Mouse (Mus musculus): ENCODE measurements around the gene Cdrt4. TPM values are rescaled to one million over a fixed set of nuclear protein-coding genes. Genes with fewer than 3 reads are reported as not detected.

Gene Cdrt4
- total and polyA plus RNA-seq, 3 experiments: not detected

DNA sequence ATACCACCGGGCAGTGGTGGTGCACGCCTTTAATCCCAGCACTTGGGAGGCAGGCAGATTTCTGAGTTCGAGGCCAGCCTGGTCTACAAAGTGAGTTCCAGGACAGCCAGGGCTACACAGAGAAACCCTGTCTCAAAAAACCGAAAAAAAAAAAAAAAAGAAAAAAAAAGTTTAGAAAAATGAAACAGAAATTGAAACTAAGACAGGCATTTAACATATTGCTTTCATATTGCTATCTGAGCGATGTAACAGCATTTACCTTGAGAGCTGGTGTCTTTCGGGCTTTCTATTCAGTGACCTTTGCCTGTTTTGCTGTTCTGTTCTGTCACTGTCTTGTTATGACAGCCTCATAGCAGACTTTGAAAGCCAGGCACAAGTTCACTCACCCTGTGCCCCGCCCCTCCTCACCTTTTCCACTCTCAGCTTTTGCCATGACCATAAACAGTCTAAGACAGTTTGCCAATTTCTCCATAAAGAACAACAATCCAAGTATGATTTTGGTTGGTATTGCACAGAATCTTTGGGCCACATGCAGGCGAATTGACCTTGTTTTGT lies 6.7 kb downstream of the Cdrt4 start:
- no peak overlapping the region; the same call in 1 of the 2 replicates for H3K9ac ChIP-seq (ENCODE audit: insufficient read depth, low read depth)
- no peak overlapping the region for H3K27ac ChIP-seq (ENCODE audit: insufficient read depth, low read depth)
- TF ChIP-seq ZNF384 (IDR thresholded peaks at IDR 0.05; ENCODE audit: low read depth, low read length) (peak; percentile 93), JUN (IDR thresholded peaks at IDR 0.05; ENCODE audit: insufficient read depth, low read depth, low read length) (no peak)
- peak; percentile 17 for DNase-seq (ENCODE audit: extremely low read depth)
- H3K4me1 ChIP-seq (ENCODE audit: control insufficient read depth in 1 of 2, insufficient read depth in 2 of 2): peaks cover 4 to 14% of the 10 kb centered on the region in 2 experiments; a peak in 3 of 4 replicates
- no peaks in the 10 kb centered on the region for H3K36me3 ChIP-seq (replicated peaks in 1 of 2; ENCODE audit: control insufficient read depth in 1 of 2, insufficient read depth in 1 of 2, low read length in 1 of 2)
- dilution Hi-C loops (cut with MboI; ENCODE audit: extremely low pct_ligation_motif_present, extremely low pct_unique_long_range_greater_than_20kb, low sequenced_read_pairs): no loop called here
- no peaks in the 10 kb centered on the region for H3K79me2 ChIP-seq (replicated peaks; ENCODE audit: control insufficient read depth, extremely low read depth, insufficient read depth, poor library complexity, severe bottlenecking)
- in situ Hi-C loops (cut with MboI; ENCODE audit: low pct_ligation_motif_present, low pct_unique_long_range_greater_than_20kb, low sequenced_read_pairs): no loop called here
- H3K4me3 ChIP-seq (replicated peaks in 1 of 3; ENCODE audit: low read depth in 2 of 3, low read length in 2 of 3, poor library complexity in 1 of 3): no peak overlapping the region
- H3K4me2 ChIP-seq (ENCODE audit: insufficient read depth, low read depth, poor library complexity, severe bottlenecking): peak overlapping the region; percentile 27; the same call in 1 of the 2 replicates
- H3K9me3 ChIP-seq (replicated peaks; ENCODE audit: low read length): no peaks in the 10 kb centered on the region
- peaks cover 2% of the 10 kb centered on the region for H3K27me3 ChIP-seq (replicated peaks)

DNA sequence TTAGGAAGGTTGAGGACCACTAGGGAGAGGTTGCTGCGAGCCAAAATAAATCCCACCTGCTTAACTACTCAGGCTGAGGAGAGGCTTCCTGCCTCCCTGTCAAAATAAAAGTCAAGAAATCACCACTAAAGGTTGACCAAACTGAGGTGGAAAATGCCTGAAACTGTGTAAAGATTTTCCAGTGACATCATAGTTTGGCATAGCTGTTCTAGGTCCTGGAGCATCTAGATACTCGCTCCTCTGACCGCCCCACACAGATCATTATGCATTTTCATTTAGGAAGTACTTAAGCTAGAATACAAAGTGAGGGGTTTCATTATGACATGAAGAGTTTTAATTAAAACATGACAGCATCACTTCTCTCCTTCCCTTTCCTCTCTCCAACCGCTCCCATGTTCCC lies 12.3 kb downstream of the Cdrt4 start:
- in situ Hi-C loops (cut with MboI; ENCODE audit: low pct_ligation_motif_present, low pct_unique_long_range_greater_than_20kb, low sequenced_read_pairs) (no loop called here), dilution Hi-C loops (cut with MboI; ENCODE audit: extremely low pct_ligation_motif_present, extremely low pct_unique_long_range_greater_than_20kb, low sequenced_read_pairs) (no loop called here)
- Histone ChIP-seq H3K79me2 (replicated peaks; ENCODE audit: control insufficient read depth, extremely low read depth, insufficient read depth, poor library complexity, severe bottlenecking) (no peaks in the 10 kb centered on the region), H3K27me3 (replicated peaks) (no peaks in the 10 kb centered on the region), H3K9ac (ENCODE audit: insufficient read depth, low read depth) (no peak overlapping the region), H3K4me1 (ENCODE audit: control insufficient read depth in 1 of 2, insufficient read depth in 2 of 2) (peaks cover 15 to 19% of the 10 kb centered on the region in 2 experiments), H3K27ac (ENCODE audit: insufficient read depth, low read depth) (no peak overlapping the region), H3K36me3 (replicated peaks in 1 of 2; ENCODE audit: control insufficient read depth in 1 of 2, insufficient read depth in 1 of 2, low read length in 1 of 2) (no peaks in the 10 kb centered on the region), H3K9me3 (replicated peaks; ENCODE audit: low read length) (no peaks in the 10 kb centered on the region), H3K4me3 (replicated peaks in 1 of 3; ENCODE audit: low read depth in 2 of 3, low read length in 2 of 3, poor library complexity in 1 of 3) (no peak overlapping the region), H3K4me2 (ENCODE audit: insufficient read depth, low read depth, poor library complexity, severe bottlenecking) (peak overlapping the region; percentile 22; the same call in 1 of the 2 replicates)
- DNase-seq (ENCODE audit: extremely low read depth): peak; percentile 89
- TF ChIP-seq MEF2A (IDR thresholded peaks at IDR 0.05; ENCODE audit: borderline replicate concordance, low read depth, low read length) (peak; percentile 98), EP300 (IDR thresholded peaks at IDR 0.05; ENCODE audit: low read length) (peak; percentile 97), MAX (IDR thresholded peaks at IDR 0.05; ENCODE audit: low read length) (0 out of 2 replicates have a peak, but pooled peaks have one; percentile 22), POLR2A (IDR thresholded peaks at IDR 0.05; ENCODE audit: low read depth, low read length) (no peak), NELFE (IDR thresholded peaks at IDR 0.05; ENCODE audit: low read depth, low read length) (no peak), SMC3 (IDR thresholded peaks at IDR 0.05; ENCODE audit: low read depth, low read length) (peak; percentile 19; the same call in 1 of the 2 replicates), ELF1 (IDR thresholded peaks at IDR 0.05; ENCODE audit: low read depth, low read length) (peak; percentile 45; the same call in 1 of the 2 replicates), RAD21 (IDR thresholded peaks at IDR 0.05; ENCODE audit: low read depth, low read length) (no peak; the same call in none of the 2 replicates), UBTF (IDR thresholded peaks at IDR 0.05; ENCODE audit: low read depth, low read length) (peak; percentile 98), ZNF384 (IDR thresholded peaks at IDR 0.05; ENCODE audit: low read depth, low read length) (peak; percentile 43; the same call in 1 of the 2 replicates), SIN3A (IDR thresholded peaks at IDR 0.05; ENCODE audit: low read length) (peak; percentile 83; the same call in 1 of the 2 replicates), KAT2A (IDR thresholded peaks at IDR 0.05; ENCODE audit: insufficient replicate concordance, low read length) (0 out of 2 replicates have a peak, but pooled peaks have one; percentile 44), HCFC1 (IDR thresholded peaks at IDR 0.05; ENCODE audit: low read depth, low read length) (peak; percentile 36; the same call in 1 of the 2 replicates), ETS1 (conservative IDR thresholded peaks at IDR 0.05; ENCODE audit: low read depth, low read length) (peak; percentile 95), MAZ (IDR thresholded peaks at IDR 0.05; ENCODE audit: low read depth, low read length) (peak; percentile 66; the same call in 1 of the 2 replicates), IRF4 (IDR thresholded peaks at IDR 0.05; ENCODE audit: low read depth, low read length) (peak; percentile 94), POLR2AphosphoS2 (IDR thresholded peaks at IDR 0.05; ENCODE audit: low read depth, low read length) (no peak), E2F4 (IDR thresholded peaks at IDR 0.05; ENCODE audit: insufficient replicate concordance, low read depth, low read length) (no peak), TBP (conservative IDR thresholded peaks at IDR 0.05; ENCODE audit: low read depth, low read length) (no peak), USF2 (conservative IDR thresholded peaks at IDR 0.05; ENCODE audit: low read depth, low read length) (no peak), MYC (IDR thresholded peaks at IDR 0.05; ENCODE audit: low read depth, low read length) (peak; percentile 69; the same call in 1 of the 2 replicates), PAX5 (IDR thresholded peaks at IDR 0.05; ENCODE audit: low read length) (no peak), JUND (conservative IDR thresholded peaks at IDR 0.05; ENCODE audit: low read depth, low read length) (peak; percentile 96), BHLHE40 (IDR thresholded peaks at IDR 0.05; ENCODE audit: low read depth, low read length) (peak; percentile 62), CHD1 (IDR thresholded peaks at IDR 0.05; ENCODE audit: low read depth, low read length) (no peak; the same call in 1 of the 2 replicates), CHD2 (IDR thresholded peaks at IDR 0.05; ENCODE audit: low read length) (peak; percentile 77), ZC3H11A (IDR thresholded peaks at IDR 0.05; ENCODE audit: low read depth, low read length) (no peak), TCF12 (IDR thresholded peaks at IDR 0.05; ENCODE audit: low read depth, low read length) (peak; percentile 66; the same call in 1 of the 2 replicates), ZMIZ1 (IDR thresholded peaks at IDR 0.05; ENCODE audit: low read depth, low read length) (no peak), JUN (IDR thresholded peaks at IDR 0.05; ENCODE audit: insufficient read depth, low read depth, low read length) (peak; percentile 98), MXI1 (IDR thresholded peaks at IDR 0.05; ENCODE audit: low read depth, low read length) (no peak; the same call in 1 of the 2 replicates), MAFK (IDR thresholded peaks at IDR 0.05; ENCODE audit: insufficient replicate concordance, low read length) (peak; percentile 65)

Measured in CH12.LX (cell line).